ENCODE assay signal across 25 mouse cellular contexts in genomic region chr1:15996341-15996740, GRCm38 (mm10).
A peak's percentile ranks its signal among the peaks of the same experiment; 100 is the strongest.
DNase-seq lines count a peak whose midpoint lies in the region; ATAC-seq and TF ChIP-seq lines count a peak whose summit lies in the region.
"Had no signal": no experiment of that assay in that cellular context is flagged by ENCODE, and none has a peak within 500 bp of the region (broad histone marks: within the 10 kb centered on the region; RNA-seq: fewer than 3 reads in every experiment).

No protein-coding gene starts in this region.

- no peak overlapping the region for H3K4me3 ChIP-seq in midbrain, embryonic 14.5 days (replicated peaks; ENCODE audit: low read depth, low read length)
- H3K4me3 ChIP-seq in midbrain, postnatal 0 days (ENCODE audit: low read depth, low read length): no peak overlapping the region
- no peak overlapping the region for H3K4me3 ChIP-seq in embryonic facial prominence, embryonic 13.5 days
- H3K4me3 ChIP-seq: erythroblast, embryonic 14.5 days; heart, embryonic 12.5 days; heart, embryonic 15.5 days; hindbrain, embryonic 10.5 days; hindbrain, embryonic 13.5 days; intestine, embryonic 15.5 days had no signal

- WGBS in midbrain, embryonic 14.5 days: 69% methylated on average over 2 of the region's 2 CpGs
- 74% methylated on average over 2 of the region's 2 CpGs for WGBS in midbrain, postnatal 0 days
- WGBS in embryonic facial prominence, embryonic 13.5 days: 76% methylated on average over 2 of the region's 2 CpGs

- peak; percentile 24; the same call in 1 of the 2 replicates for ATAC-seq in midbrain, embryonic 14.5 days (ENCODE audit: low FRiP score, low TSS enrichment)
- ATAC-seq in midbrain, postnatal 0 days (ENCODE audit: low FRiP score): no peak
- peak; percentile 72; the same call in 1 of the 2 replicates for ATAC-seq in embryonic facial prominence, embryonic 13.5 days (ENCODE audit: insufficient number of reproducible peaks, insufficient read depth, low FRiP score, low TSS enrichment, low read depth)
- ATAC-seq: forebrain, embryonic 14.5 days; hindbrain, embryonic 16.5 days; intestine, embryonic 15.5 days had no signal

- no peak for TF ChIP-seq CTCF in midbrain, postnatal 0 days (IDR thresholded peaks at IDR 0.05)

- no peak overlapping the region for H3K9ac ChIP-seq in midbrain, embryonic 14.5 days (replicated peaks; ENCODE audit: low read length)
- H3K9ac ChIP-seq in midbrain, postnatal 0 days (replicated peaks; ENCODE audit: low read length, poor library complexity, severe bottlenecking): no peak overlapping the region
- no peak overlapping the region for H3K9ac ChIP-seq in embryonic facial prominence, embryonic 13.5 days
- H3K9ac ChIP-seq: heart, embryonic 12.5 days; heart, embryonic 15.5 days; hindbrain, embryonic 13.5 days; intestine, embryonic 15.5 days had no signal

- no peak overlapping the region for H3K4me2 ChIP-seq in midbrain, embryonic 14.5 days (ENCODE audit: low read length)
- H3K4me2 ChIP-seq in midbrain, postnatal 0 days (ENCODE audit: low read depth, low read length, poor library complexity, severe bottlenecking): no peak overlapping the region
- no peak overlapping the region for H3K4me2 ChIP-seq in embryonic facial prominence, embryonic 13.5 days
- H3K4me2 ChIP-seq: heart, embryonic 12.5 days; heart, embryonic 15.5 days; hindbrain, embryonic 13.5 days; intestine, embryonic 15.5 days had no signal

- H3K27ac ChIP-seq in midbrain, embryonic 14.5 days (replicated peaks; ENCODE audit: low read depth, low read length): no peak overlapping the region
- H3K27ac ChIP-seq in midbrain, postnatal 0 days (ENCODE audit: low read depth, low read length): no peak overlapping the region
- H3K27ac ChIP-seq in embryonic facial prominence, embryonic 13.5 days: no peak overlapping the region
- H3K27ac ChIP-seq: heart, embryonic 15.5 days; hindbrain, embryonic 10.5 days; hindbrain, embryonic 13.5 days; intestine, embryonic 15.5 days had no signal

- H3K9me3 ChIP-seq in midbrain, embryonic 14.5 days (ENCODE audit: control insufficient read depth, low read length): no peaks in the 10 kb centered on the region
- H3K9me3 ChIP-seq in midbrain, postnatal 0 days (ENCODE audit: low read length): no peaks in the 10 kb centered on the region
- H3K9me3 ChIP-seq in embryonic facial prominence, embryonic 13.5 days: no peaks in the 10 kb centered on the region
- H3K9me3 ChIP-seq: heart, embryonic 15.5 days; hindbrain, embryonic 10.5 days; hindbrain, embryonic 13.5 days; intestine, embryonic 15.5 days had no signal

- peak; percentile 5 for DNase-seq in embryo, embryonic 10 days (ENCODE audit: low spot score)
- no peak for DNase-seq in embryo, embryonic 9.5 days (ENCODE audit: extremely low spot score)
- DNase-seq in midbrain, embryonic 14.5 days: no peak
- DNase-seq in midbrain, postnatal 0 days (ENCODE audit: low spot score): no peak
- DNase-seq in left cerebral cortex, adult 18-20 months (ENCODE audit: low spot score in 2 of 2): no peak
- DNase-seq in cerebellum, postnatal 36 days: no peak
- DNase-seq: adrenal gland, postnatal 10 days; adrenal gland, postnatal 36 days; cerebellum, adult 18-20 months; cerebellum, adult 9-10 months; cerebellum, postnatal 14 days; embryo, embryonic 11 days; gastrocnemius, postnatal 25 days; heart, adult 18-20 months; heart, postnatal 10 days; heart, postnatal 36 days had no signal

- no peaks in the 10 kb centered on the region for H3K4me1 ChIP-seq in midbrain, embryonic 14.5 days (ENCODE audit: control insufficient read depth, insufficient read depth, low read length)
- H3K4me1 ChIP-seq in midbrain, postnatal 0 days (ENCODE audit: insufficient read depth, low read length): no peaks in the 10 kb centered on the region
- H3K4me1 ChIP-seq in embryonic facial prominence, embryonic 13.5 days: no peaks in the 10 kb centered on the region
- H3K4me1 ChIP-seq: heart, embryonic 12.5 days; heart, embryonic 15.5 days; hindbrain, embryonic 10.5 days; hindbrain, embryonic 13.5 days; intestine, embryonic 15.5 days had no signal

- no peaks in the 10 kb centered on the region for H3K27me3 ChIP-seq in midbrain, embryonic 14.5 days (ENCODE audit: control insufficient read depth, insufficient read depth, low read length)
- no peaks in the 10 kb centered on the region for H3K27me3 ChIP-seq in midbrain, postnatal 0 days (ENCODE audit: insufficient read depth, low read length)
- no peaks in the 10 kb centered on the region for H3K27me3 ChIP-seq in embryonic facial prominence, embryonic 13.5 days
- H3K27me3 ChIP-seq: heart, embryonic 12.5 days; heart, embryonic 15.5 days; hindbrain, embryonic 13.5 days; intestine, embryonic 15.5 days had no signal

- H3K36me3 ChIP-seq in midbrain, embryonic 14.5 days (ENCODE audit: control insufficient read depth, insufficient read depth, low read length): no peaks in the 10 kb centered on the region
- no peaks in the 10 kb centered on the region for H3K36me3 ChIP-seq in midbrain, postnatal 0 days (ENCODE audit: insufficient read depth, low read length)
- H3K36me3 ChIP-seq in embryonic facial prominence, embryonic 13.5 days: no peaks in the 10 kb centered on the region
- H3K36me3 ChIP-seq: heart, embryonic 12.5 days; heart, embryonic 15.5 days; hindbrain, embryonic 10.5 days; hindbrain, embryonic 13.5 days; intestine, embryonic 15.5 days had no signal
